Mouse (Mus musculus) kidney, adult 2 months (tissue): Measurements from ENCODE around the gene Limch1.

ENCODE experiments used
- CTCF ChIP-seq: fragments of 200-500 bp; conservative IDR thresholded peaks from 2 replicates; pipeline ENCODE4 v1.5.1; 2011; ENCODE audit warnings: low read depth, mild to moderate bottlenecking, control low read depth, low read length, moderate library complexity, mixed read lengths; ENCODE audit not compliant: insufficient read depth, insufficient read length
- POLR2A ChIP-seq: fragments of 200-500 bp; IDR thresholded peaks from one replicate; pipeline ENCODE4 v1.6.1; 2011; ENCODE audit warnings: low read depth, low read length, control low read depth

- TF ChIP-seq CTCF (no peak), POLR2A (no peak)
Observed at GRCm38 (mm10) chr5:66777999-66778710, 32.5 kb downstream of the Limch1 start.
